Mouse (Mus musculus) erythroblast, adult 5-6 weeks (primary cell): Measurements from ENCODE around the gene Bcl3. TPM values are rescaled to one million over a fixed set of nuclear protein-coding genes. Genes with fewer than 3 reads are reported as not detected.

Experiments
- ATAC-seq: replicated peaks from 2 replicates; pipeline ENCODE4 v1.8.0; 2016; ENCODE audit warnings: moderate number of reproducible peaks, mild to moderate bottlenecking, moderate TSS enrichment, inconsistent platforms; ENCODE audit not compliant: poor library complexity, low FRiP score, severe bottlenecking
- total RNA-seq, 2 experiments: library from RNA; stranded (forward) in 1 of 2; stranded (reverse) in 1 of 2; fragments of 150-400 nt in 1 of 2; fragments of 200-764, 138-1000 nt in 1 of 2; gene quantifications; 2 replicates each; pipeline versions ENCODE4 v1.2.3 to v1.2.4; 2015 to 2017; ENCODE audit warnings: low replicate concordance in 2 of 2

The Bcl3 gene
- total RNA-seq, 2 experiments from 2014 or later = 1.5 TPM; not detected in 1

DNA sequence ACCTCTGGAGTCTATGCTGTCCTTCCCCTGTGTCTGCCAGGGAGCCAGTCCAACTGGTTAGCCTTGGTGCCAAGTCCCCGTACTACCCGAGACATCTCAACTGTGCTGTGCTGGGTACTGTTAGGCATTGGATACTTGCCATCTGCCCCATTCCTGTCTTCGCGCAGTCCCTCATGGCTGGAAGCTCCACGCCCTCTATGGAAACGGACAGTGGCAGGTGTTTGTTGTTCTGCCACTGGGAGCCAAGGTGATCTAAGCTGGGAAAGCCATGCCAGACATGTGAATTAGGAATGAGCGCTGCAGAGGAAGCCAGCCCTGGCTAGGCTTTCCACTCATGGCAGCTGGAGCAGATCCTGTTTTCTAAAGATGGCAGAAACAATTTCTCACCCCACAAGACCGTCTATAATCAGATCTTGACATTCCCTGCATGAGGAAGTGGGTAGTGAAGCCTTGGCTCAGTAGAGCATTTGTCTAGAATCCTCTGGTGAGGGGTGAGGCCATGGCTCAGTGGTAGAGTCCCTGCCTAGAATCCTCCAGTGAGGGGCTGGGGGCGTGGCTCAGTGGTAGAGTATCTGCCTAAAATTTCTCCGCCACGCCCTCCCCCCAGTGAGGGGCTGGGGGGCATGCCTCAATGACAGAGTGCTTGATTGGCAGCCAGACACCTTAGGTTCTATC is 45.4 kb downstream of the Bcl3 start:
- no peak for ATAC-seq

- ATAC-seq = no peak
Observed at GRCm38 (mm10) chr7:19771682-19772081, 50.9 kb downstream of the Bcl3 start.

GRCm38 (mm10) chr7:19770984-19771391 is 51.6 kb downstream of the Bcl3 start, which contains the start of gene Bcam:
Bcam (minus strand) TSS chr7:19771016.
- ATAC-seq = no peak

GRCm38 (mm10) chr7:19770375-19770754 is 52.2 kb downstream of the Bcl3 start:
- no peak for ATAC-seq

- ATAC-seq = no peak
Observed at GRCm38 (mm10) chr7:19769434-19770374, 52.9 kb downstream of the Bcl3 start.

- ATAC-seq = no peak
Observed at GRCm38 (mm10) chr7:19769001-19769400, 53.6 kb downstream of the Bcl3 start.

- no peak for ATAC-seq
Observed at GRCm38 (mm10) chr7:19768251-19768650, 54.3 kb downstream of the Bcl3 start.

DNA sequence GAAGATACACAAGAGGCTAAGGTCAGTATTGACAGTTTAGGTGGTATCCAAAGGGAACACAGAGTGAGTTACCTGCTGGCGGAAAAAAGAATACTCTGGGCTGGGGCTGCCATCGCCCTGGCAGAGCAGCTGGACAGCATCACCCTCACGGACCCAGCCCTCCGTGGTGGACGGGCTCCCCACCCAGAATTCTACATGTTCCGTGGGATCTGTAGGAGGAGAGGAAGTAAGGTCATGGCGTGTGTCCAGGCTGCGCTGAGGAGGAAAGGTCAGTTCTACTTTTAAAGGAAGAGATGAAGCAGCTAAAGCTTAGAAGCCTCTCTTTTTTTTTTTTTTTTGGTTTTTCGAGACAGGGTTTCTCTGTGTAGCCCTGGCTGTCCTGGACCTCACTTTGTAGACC is 58.0 kb downstream of the Bcl3 start:
- ATAC-seq = no peak; the same call in 1 of the 2 replicates

DNA sequence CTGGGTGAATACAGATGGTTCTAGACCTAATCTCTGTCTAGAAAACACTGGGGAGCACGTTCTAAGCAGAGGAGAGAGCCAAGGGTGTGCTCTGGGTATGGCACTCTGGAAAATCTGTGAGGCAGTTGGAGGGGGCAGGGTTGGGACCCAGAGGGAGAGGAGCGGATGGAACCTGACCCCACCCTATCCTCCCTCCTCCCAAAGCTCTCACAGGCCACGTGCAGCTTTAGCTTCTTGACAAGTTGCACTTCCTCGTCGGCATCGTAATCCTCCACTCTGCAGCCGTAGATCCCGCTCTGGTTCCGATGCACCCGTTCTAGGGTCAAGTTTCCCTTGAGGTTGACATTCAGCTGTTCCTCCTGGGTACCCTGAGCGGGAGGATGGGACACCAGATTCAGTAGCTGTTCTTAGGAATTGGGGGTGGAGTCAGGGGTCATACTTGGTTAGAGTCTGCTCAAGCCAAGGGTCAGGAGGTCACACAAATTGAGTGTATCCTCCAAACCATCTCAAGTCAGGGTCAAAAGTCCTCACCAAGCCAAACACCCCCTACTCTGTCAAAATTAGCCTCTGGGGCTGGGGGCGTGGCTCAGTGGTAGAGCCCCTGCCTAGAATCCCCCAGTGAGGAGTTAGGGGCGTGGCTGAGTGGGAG is 58.6 kb downstream of the Bcl3 start:
- ATAC-seq = no peak

- no peak for ATAC-seq
Observed at GRCm38 (mm10) chr7:19762283-19762682, 60.3 kb downstream of the Bcl3 start.

DNA sequence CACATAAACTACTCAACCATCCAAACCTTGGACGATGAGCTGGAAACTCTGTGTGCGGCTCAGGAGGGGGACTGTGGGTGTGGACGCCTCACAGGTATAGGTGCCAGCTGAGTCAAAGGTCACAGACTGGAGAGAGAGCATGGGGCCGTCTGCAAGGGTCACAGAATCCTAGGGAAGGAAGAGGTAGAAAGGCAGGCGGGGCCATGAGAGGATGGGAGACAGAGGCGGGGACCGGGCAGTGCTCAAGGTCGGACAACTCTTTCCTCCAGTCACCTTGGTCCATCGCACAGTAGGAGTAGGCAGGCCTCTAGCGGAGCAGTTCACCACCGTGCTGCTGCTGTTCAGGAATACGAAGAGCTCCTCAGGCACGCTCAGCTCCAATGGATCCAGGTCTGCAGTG is 62.5 kb downstream of the Bcl3 start:
- no peak for ATAC-seq

DNA sequence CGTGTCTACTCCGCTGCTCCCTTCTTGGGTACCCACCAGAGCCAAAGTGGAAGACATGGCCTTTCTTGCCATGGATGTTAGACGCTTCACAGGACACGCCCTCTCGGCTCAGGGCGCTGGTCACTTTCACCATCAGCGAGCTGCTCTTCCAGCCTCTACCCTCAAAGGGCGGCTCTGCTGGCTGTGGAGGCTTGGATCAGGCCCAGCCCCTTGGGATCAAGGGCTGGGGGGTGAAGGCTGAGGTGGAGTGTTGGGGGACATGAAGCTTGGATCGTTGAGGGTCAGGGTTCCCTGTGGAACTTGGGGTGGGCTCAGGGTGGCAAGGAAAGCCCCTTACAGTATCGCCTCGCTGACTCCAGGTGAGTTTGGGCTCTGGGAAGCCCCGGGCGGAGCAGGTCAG is 63.9 kb downstream of the Bcl3 start:
- ATAC-seq = no peak

Other genes with a start within 250 kb of the Bcl3 start
- not detected in 2 replicates for gene Zfp296, start 245.5 kb downstream of the Bcl3 start, total RNA-seq (2015; ENCODE audit: low replicate concordance)
- 0.84 TPM in 1 of 2 replicates, not detected in the other for gene Zfp296, start 245.5 kb downstream of the Bcl3 start, total RNA-seq (2017; ENCODE audit: low replicate concordance)
- 32.0 and 46.7 TPM in 2 replicates for gene Gemin7, start 245.2 kb downstream of the Bcl3 start, total RNA-seq (2015; ENCODE audit: low replicate concordance)
- gene Gemin7, start 245.2 kb downstream of the Bcl3 start, total RNA-seq (2017; ENCODE audit: low replicate concordance) = 10.2 and 13.5 TPM in 2 replicates
- gene Clasrp, start 218.3 kb downstream of the Bcl3 start, total RNA-seq (2015; ENCODE audit: low replicate concordance) = 0.96 and 2.3 TPM in 2 replicates
- 14.9 and 21.9 TPM in 2 replicates for gene Clasrp, start 218.3 kb downstream of the Bcl3 start, total RNA-seq (2017; ENCODE audit: low replicate concordance)
- 1.5 TPM in 1 of 2 replicates, not detected in the other for gene Relb, start 193.3 kb downstream of the Bcl3 start, total RNA-seq (2015; ENCODE audit: low replicate concordance)
- 0.68 and 2.2 TPM in 2 replicates for gene Relb, start 193.3 kb downstream of the Bcl3 start, total RNA-seq (2017; ENCODE audit: low replicate concordance)
- gene Clptm1, start 157.7 kb downstream of the Bcl3 start, total RNA-seq (2015; ENCODE audit: low replicate concordance) = 10.0 and 23.2 TPM in 2 replicates
- 12.0 and 15.7 TPM in 2 replicates for gene Clptm1, start 157.7 kb downstream of the Bcl3 start, total RNA-seq (2017; ENCODE audit: low replicate concordance)
- 10.4 and 16.1 TPM in 2 replicates for gene Apoc2, start 144.8 kb downstream of the Bcl3 start, total RNA-seq (2015; ENCODE audit: low replicate concordance)
- 4.7 and 8.3 TPM in 2 replicates for gene Apoc2, start 144.8 kb downstream of the Bcl3 start, total RNA-seq (2017; ENCODE audit: low replicate concordance)
- gene Gm44805, start 141.3 kb downstream of the Bcl3 start, total RNA-seq (2015; ENCODE audit: low replicate concordance) = not detected in 2 replicates
- not detected in 2 replicates for gene Gm44805, start 141.3 kb downstream of the Bcl3 start, total RNA-seq (2017; ENCODE audit: low replicate concordance)
- not detected in 2 replicates for gene Apoc4, start 141.3 kb downstream of the Bcl3 start, total RNA-seq (2015; ENCODE audit: low replicate concordance)
- not detected in 2 replicates for gene Apoc4, start 141.3 kb downstream of the Bcl3 start, total RNA-seq (2017; ENCODE audit: low replicate concordance)
- gene Apoc1, start 130.1 kb downstream of the Bcl3 start, total RNA-seq (2015; ENCODE audit: low replicate concordance) = 5.8 TPM in 1 of 2 replicates, not detected in the other
- gene Apoc1, start 130.1 kb downstream of the Bcl3 start, total RNA-seq (2017; ENCODE audit: low replicate concordance) = 3.6 TPM in 1 of 2 replicates, not detected in the other
- gene Apoe, start 123.6 kb downstream of the Bcl3 start, total RNA-seq (2015; ENCODE audit: low replicate concordance) = 53.0 and 57.3 TPM in 2 replicates
- gene Apoe, start 123.6 kb downstream of the Bcl3 start, total RNA-seq (2017; ENCODE audit: low replicate concordance) = 220 and 224 TPM in 2 replicates
- gene Tomm40, start 107.3 kb downstream of the Bcl3 start, total RNA-seq (2015; ENCODE audit: low replicate concordance) = 6.5 and 8.2 TPM in 2 replicates
- gene Tomm40, start 107.3 kb downstream of the Bcl3 start, total RNA-seq (2017; ENCODE audit: low replicate concordance) = 3.4 and 9.6 TPM in 2 replicates
- gene Nectin2, start 72.3 kb downstream of the Bcl3 start, total RNA-seq (2015; ENCODE audit: low replicate concordance) = not detected in 2 replicates
- 1.0 TPM in 1 of 2 replicates, not detected in the other for gene Nectin2, start 72.3 kb downstream of the Bcl3 start, total RNA-seq (2017; ENCODE audit: low replicate concordance)
- not detected in 2 replicates for gene Bcam, start 51.8 kb downstream of the Bcl3 start, total RNA-seq (2015; ENCODE audit: low replicate concordance)
- gene Bcam, start 51.8 kb downstream of the Bcl3 start, total RNA-seq (2017; ENCODE audit: low replicate concordance) = not detected in 2 replicates
- not detected in 2 replicates for gene Cblc, start 26.0 kb downstream of the Bcl3 start, total RNA-seq (2015; ENCODE audit: low replicate concordance)
- gene Cblc, start 26.0 kb downstream of the Bcl3 start, total RNA-seq (2017; ENCODE audit: low replicate concordance) = not detected in 2 replicates
- gene Gm19345, start 29.2 kb upstream of the Bcl3 start, total RNA-seq (2015; ENCODE audit: low replicate concordance) = not detected in 2 replicates
- gene Gm19345, start 29.2 kb upstream of the Bcl3 start, total RNA-seq (2017; ENCODE audit: low replicate concordance) = not detected in 2 replicates
- 0.38 TPM in 1 of 2 replicates, not detected in the other for gene Ceacam16, start 38.5 kb upstream of the Bcl3 start, total RNA-seq (2015; ENCODE audit: low replicate concordance)
- not detected in 2 replicates for gene Ceacam16, start 38.5 kb upstream of the Bcl3 start, total RNA-seq (2017; ENCODE audit: low replicate concordance)
- gene Ceacam19, start 65.2 kb upstream of the Bcl3 start, total RNA-seq (2015; ENCODE audit: low replicate concordance) = not detected in 2 replicates
- gene Ceacam19, start 65.2 kb upstream of the Bcl3 start, total RNA-seq (2017; ENCODE audit: low replicate concordance) = 0.28 TPM in 1 of 2 replicates, not detected in the other
- 0.42 TPM in 1 of 2 replicates, not detected in the other for gene Pvr, start 98.4 kb upstream of the Bcl3 start, total RNA-seq (2015; ENCODE audit: low replicate concordance)
- gene Pvr, start 98.4 kb upstream of the Bcl3 start, total RNA-seq (2017; ENCODE audit: low replicate concordance) = 1.9 TPM in 1 of 2 replicates, not detected in the other
- not detected in 2 replicates for gene Igsf23, start 128.0 kb upstream of the Bcl3 start, total RNA-seq (2015; ENCODE audit: low replicate concordance)
- not detected in 2 replicates for gene Igsf23, start 128.0 kb upstream of the Bcl3 start, total RNA-seq (2017; ENCODE audit: low replicate concordance)
- not detected in 2 replicates for gene Ceacam20, start 142.6 kb upstream of the Bcl3 start, total RNA-seq (2015; ENCODE audit: low replicate concordance)
- not detected in 2 replicates for gene Ceacam20, start 142.6 kb upstream of the Bcl3 start, total RNA-seq (2017; ENCODE audit: low replicate concordance)
- gene Nlrp9b, start 168.7 kb upstream of the Bcl3 start, total RNA-seq (2015; ENCODE audit: low replicate concordance) = not detected in 2 replicates
- not detected in 2 replicates for gene Nlrp9b, start 168.7 kb upstream of the Bcl3 start, total RNA-seq (2017; ENCODE audit: low replicate concordance)